Mouse (Mus musculus) testis, adult 2 months (tissue): ENCODE results near the gene Cpt1c.

Experiments
- CTCF ChIP-seq: fragments of 200-500 bp; IDR thresholded peaks from 2 replicates; pipeline ENCODE4 v1.5.1; 2012; ENCODE audit warnings: low read depth, mild to moderate bottlenecking, inconsistent platforms, low read length, moderate library complexity; ENCODE audit not compliant: control insufficient read depth, insufficient read depth, insufficient replicate concordance
- POLR2A ChIP-seq: fragments of 200-500 bp; IDR thresholded peaks from 2 replicates; pipeline ENCODE4 v1.6.1; 2012; ENCODE audit warnings: low read depth, mild to moderate bottlenecking, inconsistent platforms, low read length, moderate library complexity; ENCODE audit not compliant: control insufficient read depth

DNA sequence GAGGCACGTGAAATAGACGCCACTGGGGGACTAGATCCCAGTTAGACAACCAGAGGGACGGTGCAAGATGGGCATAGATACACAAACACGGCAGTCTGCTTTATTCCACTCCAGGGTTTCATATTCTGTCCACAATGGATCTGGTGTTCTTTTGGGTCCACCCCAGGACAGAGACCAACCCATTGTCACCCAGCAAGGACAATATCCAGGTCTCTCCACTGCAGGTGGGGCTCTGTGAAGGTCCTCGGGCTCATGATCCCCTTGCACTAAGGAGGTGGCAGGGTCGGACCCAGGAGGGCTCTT lies 417 bp upstream of the Cpt1c start:
- no peak for TF ChIP-seq CTCF
- no peak for TF ChIP-seq POLR2A
